Mouse (Mus musculus): ENCODE data around the gene Fkbp5.
"Not testable (repeated sequence)": the region's sequence is repeated elsewhere in the genome, so short reads cannot be mapped to it uniquely, and the experiment has no call there.

Gene Fkbp5

GRCm38 (mm10) chr17:28384298-28384697 lies 133.0 kb downstream of the Fkbp5 start:
- DNase-seq (ENCODE audit: low read depth in 1 of 2, low spot score in 2 of 2), result no peak

- DNase-seq (ENCODE audit: low read depth in 1 of 2, low spot score in 2 of 2), result no peak
These were observed 137.1 kb downstream of the Fkbp5 start for GRCm38 (mm10) chr17:28380255-28380654.

GRCm38 (mm10) chr17:28375592-28376061 lies 141.7 kb downstream of the Fkbp5 start:
- no peak for DNase-seq (ENCODE audit: low read depth in 1 of 2, low spot score in 2 of 2)

GRCm38 (mm10) chr17:28374494-28374893 lies 142.8 kb downstream of the Fkbp5 start:
- DNase-seq (ENCODE audit: low read depth in 1 of 2, low spot score in 2 of 2), result no peak

- DNase-seq (ENCODE audit: low read depth in 1 of 2, low spot score in 2 of 2), result no peak
These were observed 143.5 kb downstream of the Fkbp5 start for GRCm38 (mm10) chr17:28373821-28374220.

GRCm38 (mm10) chr17:28371941-28372340 lies 145.4 kb downstream of the Fkbp5 start:
- DNase-seq (ENCODE audit: low read depth in 1 of 2, low spot score in 2 of 2), result no peak

- DNase-seq (ENCODE audit: low read depth in 1 of 2, low spot score in 2 of 2), result no peak
These were observed 146.0 kb downstream of the Fkbp5 start for GRCm38 (mm10) chr17:28371286-28371685.

GRCm38 (mm10) chr17:28369056-28369455 lies 148.3 kb downstream of the Fkbp5 start:
- DNase-seq (ENCODE audit: low read depth in 1 of 2, low spot score in 2 of 2), result no peak

GRCm38 (mm10) chr17:28368449-28368848 lies 148.9 kb downstream of the Fkbp5 start:
- peak; percentile 36 to 57 for DNase-seq (ENCODE audit: low read depth in 1 of 2, low spot score in 2 of 2)

GRCm38 (mm10) chr17:28365122-28365521 lies 152.2 kb downstream of the Fkbp5 start, which contains the start of gene Tulp1:
Gene Tulp1 (minus strand): TSS chr17:28365222.
- no peak for DNase-seq (ENCODE audit: low read depth in 1 of 2, low spot score in 2 of 2)

- DNase-seq (ENCODE audit: low read depth in 1 of 2, low spot score in 2 of 2), result no peak
These were observed 153.8 kb downstream of the Fkbp5 start for GRCm38 (mm10) chr17:28363507-28363906.

GRCm38 (mm10) chr17:28362653-28363292 lies 154.6 kb downstream of the Fkbp5 start:
- DNase-seq (ENCODE audit: low read depth in 1 of 2, low spot score in 2 of 2), result no peak

GRCm38 (mm10) chr17:28361921-28362652 lies 155.2 kb downstream of the Fkbp5 start:
- no peak for DNase-seq (ENCODE audit: low read depth in 1 of 2, low spot score in 2 of 2)

GRCm38 (mm10) chr17:28360531-28361277 lies 156.6 kb downstream of the Fkbp5 start:
- no peak for DNase-seq (ENCODE audit: low read depth in 1 of 2, low spot score in 2 of 2)

GRCm38 (mm10) chr17:28358576-28359261 lies 158.6 kb downstream of the Fkbp5 start:
- not testable (repeated sequence) for DNase-seq (ENCODE audit: low read depth in 1 of 2, low spot score in 2 of 2)

- no peak for DNase-seq (ENCODE audit: low read depth in 1 of 2, low spot score in 2 of 2)
These were observed 161.5 kb downstream of the Fkbp5 start for GRCm38 (mm10) chr17:28355871-28356270.

- DNase-seq (ENCODE audit: low read depth in 1 of 2, low spot score in 2 of 2), result no peak
These were observed 165.3 kb downstream of the Fkbp5 start for GRCm38 (mm10) chr17:28352018-28352417.

- DNase-seq (ENCODE audit: low read depth in 1 of 2, low spot score in 2 of 2), result no peak
These were observed 165.9 kb downstream of the Fkbp5 start for GRCm38 (mm10) chr17:28351353-28351890.

GRCm38 (mm10) chr17:28350466-28351352 lies 166.6 kb downstream of the Fkbp5 start, which contains the start of gene Tead3:
Gene Tead3 (minus strand): TSS chr17:28350817.
- DNase-seq (ENCODE audit: low read depth in 1 of 2, low spot score in 2 of 2), result no peak

Measured in monocyte, adult 2 months (primary cell).